Mouse (Mus musculus) liver, embryonic 14.5 days (tissue): ENCODE measurements around the gene Shroom3. TPM values are rescaled to one million over a fixed set of nuclear protein-coding genes. Genes with fewer than 3 reads are reported as not detected.

Experiments
- ATAC-seq: fragments of 200-750 bp; cut with Nextera tagmentation; 2 replicates; pipeline ENCODE4 v1.8.0; 2017; ENCODE audit warnings: moderate number of reproducible peaks, mild to moderate bottlenecking, moderate library complexity; ENCODE audit not compliant: insufficient read depth
- DNase-seq, 3 experiments: peaks; one replicate each; pipeline ENCODE4 v3.0.0-alpha.2; 2012 to 2013; ENCODE audit warnings: low read depth in 3 of 3, low spot score in 3 of 3
- H3K27ac ChIP-seq: fragments of 300-500 bp; sonication (generic); 2 replicates; pipeline ENCODE4 v1.5.1; 2014; ENCODE audit warnings: moderate library complexity, mild to moderate bottlenecking, control low read depth, inconsistent platforms
- H3K27me3 ChIP-seq: fragments of 300-500 bp; sonication (generic); 2 replicates; pipeline ENCODE4 v1.6.1; 2014; ENCODE audit warnings: mild to moderate bottlenecking, low read length, moderate library complexity; ENCODE audit not compliant: control insufficient read depth, insufficient read depth
- H3K36me3 ChIP-seq: fragments of 300-500 bp; sonication (generic); replicated peaks from 2 replicates; pipeline ENCODE4 v1.6.1; 2014; ENCODE audit warnings: low read depth; ENCODE audit not compliant: control insufficient read depth, insufficient read depth
- H3K4me1 ChIP-seq, 2 experiments: fragments of 200-500 bp in 1 of 2; fragments of 300-500 bp in 1 of 2; sonication (generic) in 1 of 2; replicated peaks; 2 replicates each; pipeline ENCODE4 v1.6.1; 2012 to 2014; ENCODE audit warnings: antibody characterized with exemption in 1 of 2, inconsistent platforms in 1 of 2, low read length in 1 of 2; ENCODE audit not compliant: control insufficient read depth in 2 of 2, insufficient read depth in 2 of 2
- H3K4me2 ChIP-seq: fragments of 300-500 bp; sonication (generic); 2 replicates; pipeline ENCODE4 v1.6.1; 2014; ENCODE audit warnings: low read depth, mild to moderate bottlenecking, control low read depth, moderate library complexity
- H3K4me3 ChIP-seq, 2 experiments: fragments of 200-500 bp in 1 of 2; fragments of 300-500 bp in 1 of 2; sonication (generic) in 1 of 2; 2 replicates each; pipeline ENCODE4 v1.5.1; 2012 to 2014; ENCODE audit warnings: low read depth in 2 of 2, low read length in 2 of 2, mild to moderate bottlenecking in 2 of 2, control low read depth in 1 of 2, inconsistent platforms in 1 of 2, moderate library complexity in 1 of 2; ENCODE audit not compliant: insufficient read depth in 1 of 2
- H3K9ac ChIP-seq: fragments of 300-500 bp; sonication (generic); replicated peaks from 2 replicates; pipeline ENCODE4 v1.6.1; 2014; ENCODE audit warnings: mild to moderate bottlenecking, control low read depth, moderate library complexity
- H3K9me3 ChIP-seq: fragments of 300-500 bp; sonication (generic); 2 replicates; pipeline ENCODE4 v1.6.1; 2016; ENCODE audit warnings: low read length, mixed read lengths; ENCODE audit not compliant: control insufficient read depth
- CTCF ChIP-seq: IDR thresholded peaks from 2 replicates; pipeline ENCODE4 v1.5.1; 2016; ENCODE audit warnings: antibody characterized with exemption, low read depth, control low read depth
- EP300 ChIP-seq: IDR thresholded peaks from 2 replicates; pipeline ENCODE4 v1.6.1; 2016; ENCODE audit warnings: antibody characterized with exemption, low read depth
- WGBS: fragments of 180-500 bp; shearing (Covaris S2); extraction: QIAGEN DNeasy Blood & Tissue Kit; methylation state at CpG from one replicate; pipeline ENCODE4 v1.1.7; 2014; ENCODE audit not compliant: insufficient replicate concordance; 5-methylcytosine and 5-hydroxymethylcytosine counted together
- polyA plus RNA-seq, 2 experiments: library from polyadenylated mRNA; depleted of rRNA in 1 of 2; stranded (reverse) in 1 of 2; unstranded in 1 of 2; fragments of >200 nt; fragmentation: Nextera tagmentation in 1 of 2; extraction: Ambion mirVana in 1 of 2; gene quantifications; 2 replicates each; pipeline versions ENCODE4 v1.2.1 to v1.2.3; 2012 to 2014

The Shroom3 gene
- polyA plus RNA-seq, 2 experiments: 0.11 to 0.30 TPM

GRCm38 (mm10) chr5:92961353-92961752 lies 278.1 kb downstream of the Shroom3 start:
- ATAC-seq: no peak
- Histone ChIP-seq H3K36me3 (no peaks in the 10 kb centered on the region), H3K27me3 (no peaks in the 10 kb centered on the region), H3K27ac (no peak overlapping the region), H3K9ac (no peak overlapping the region), H3K4me1 (no peaks in the 10 kb centered on the region), H3K4me3 (no peak overlapping the region), H3K4me2 (no peak overlapping the region), H3K9me3 (no peaks in the 10 kb centered on the region)
- no peak for DNase-seq
- 61% methylated on average over 11 of the region's 11 CpGs for WGBS
- TF ChIP-seq CTCF (no peak), EP300 (no peak)

DNA sequence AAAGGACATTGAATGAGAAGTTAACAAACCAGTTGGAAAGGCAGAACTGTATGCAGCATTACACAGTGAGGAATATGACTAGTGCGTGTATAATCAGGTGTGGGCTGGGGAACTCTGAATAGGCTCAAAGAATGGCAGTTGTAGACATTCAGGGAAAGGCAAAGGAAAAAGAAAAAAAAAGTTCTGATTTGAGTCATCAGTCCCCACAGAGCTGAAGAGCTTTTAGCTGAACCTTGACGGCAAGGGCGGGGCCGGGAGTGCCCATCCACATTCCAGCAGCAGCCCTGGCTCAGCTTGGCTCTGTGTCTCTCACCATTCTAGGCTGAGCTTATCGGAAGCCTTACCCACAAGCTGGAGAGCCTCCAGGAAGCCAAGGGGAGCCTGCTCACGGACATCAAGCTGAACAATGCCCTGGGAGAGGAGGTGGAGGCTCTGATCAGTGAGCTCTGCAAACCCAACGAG lies 278.6 kb downstream of the Shroom3 start:
- no peaks in the 10 kb centered on the region for H3K27me3 ChIP-seq
- no peak overlapping the region for H3K4me3 ChIP-seq
- WGBS: 45% methylated on average over 7 of the region's 7 CpGs
- TF ChIP-seq EP300 (no peak), CTCF (no peak)
- H3K9me3 ChIP-seq: no peaks in the 10 kb centered on the region
- H3K27ac ChIP-seq: no peak overlapping the region
- H3K36me3 ChIP-seq: no peaks in the 10 kb centered on the region
- no peak overlapping the region for H3K4me2 ChIP-seq
- no peaks in the 10 kb centered on the region for H3K4me1 ChIP-seq
- no peak for ATAC-seq
- H3K9ac ChIP-seq: no peak overlapping the region
- DNase-seq: no peak

DNA sequence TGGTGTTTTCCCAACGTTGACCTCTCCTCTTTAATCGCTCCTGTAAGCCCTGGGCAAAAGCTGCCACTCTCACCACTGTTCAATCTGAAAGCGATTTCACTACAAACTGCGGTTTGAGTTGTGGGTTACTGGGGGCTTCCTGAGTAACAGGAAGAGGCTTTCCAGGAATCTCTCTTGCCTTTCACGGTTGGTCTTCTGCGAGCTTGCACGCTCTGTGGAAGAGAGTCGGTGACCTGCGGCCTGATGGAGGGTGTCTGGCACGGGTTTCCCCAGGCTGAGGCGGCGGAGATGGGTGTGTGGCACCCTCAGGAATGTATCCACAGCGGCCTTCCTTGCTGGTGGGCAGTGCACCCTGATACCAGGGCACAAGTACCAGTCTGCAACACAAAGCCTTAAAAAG lies 281.5 kb downstream of the Shroom3 start:
- no peaks in the 10 kb centered on the region for H3K9me3 ChIP-seq
- no peak overlapping the region for H3K9ac ChIP-seq
- no peak for DNase-seq
- 12% methylated on average over 13 of the region's 13 CpGs for WGBS
- no peak overlapping the region for H3K27ac ChIP-seq
- TF ChIP-seq EP300 (no peak), CTCF (no peak)
- H3K27me3 ChIP-seq: no peaks in the 10 kb centered on the region
- no peak for ATAC-seq
- no peak overlapping the region for H3K4me2 ChIP-seq
- no peak overlapping the region for H3K4me3 ChIP-seq
- H3K4me1 ChIP-seq: no peaks in the 10 kb centered on the region
- no peaks in the 10 kb centered on the region for H3K36me3 ChIP-seq

DNA sequence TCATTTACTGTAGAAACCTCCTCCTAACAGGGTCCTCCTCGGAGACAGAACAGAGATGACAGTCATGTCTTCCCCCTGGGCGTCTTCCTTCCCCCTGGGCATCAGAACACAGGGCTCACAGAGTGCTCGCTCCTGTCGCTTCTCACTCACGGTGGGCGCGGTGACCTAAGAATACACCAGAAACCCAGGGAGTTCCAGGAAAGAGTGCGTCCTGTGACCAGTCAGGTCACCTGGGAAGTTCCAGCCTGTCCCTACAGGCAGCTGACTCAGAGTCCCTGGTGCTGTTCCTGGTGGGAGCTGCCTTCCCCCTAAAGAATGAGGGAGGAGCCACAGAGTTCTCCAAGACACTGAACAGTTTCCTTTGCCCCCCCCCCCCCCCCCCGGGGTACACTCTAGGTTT lies 283.9 kb downstream of the Shroom3 start:
- no peak overlapping the region for H3K4me2 ChIP-seq
- no peak overlapping the region for H3K9ac ChIP-seq
- TF ChIP-seq CTCF: no peak
- TF ChIP-seq EP300: no peak
- no peaks in the 10 kb centered on the region for H3K27me3 ChIP-seq
- DNase-seq (no peak), ATAC-seq (no peak)
- 69% methylated on average over 9 of the region's 9 CpGs for WGBS
- H3K9me3 ChIP-seq: no peaks in the 10 kb centered on the region
- H3K4me3 ChIP-seq: no peak overlapping the region
- no peak overlapping the region for H3K27ac ChIP-seq
- no peaks in the 10 kb centered on the region for H3K36me3 ChIP-seq
- H3K4me1 ChIP-seq: no peaks in the 10 kb centered on the region

- Histone ChIP-seq H3K36me3 (no peaks in the 10 kb centered on the region), H3K9ac (no peak overlapping the region), H3K4me1 (no peaks in the 10 kb centered on the region), H3K4me3 (no peak overlapping the region), H3K4me2 (no peak overlapping the region), H3K27ac (no peak overlapping the region), H3K27me3 (no peaks in the 10 kb centered on the region), H3K9me3 (no peaks in the 10 kb centered on the region)
- no peak for DNase-seq
- 65% methylated on average over 3 of the region's 3 CpGs for WGBS
- TF ChIP-seq EP300 (no peak), CTCF (no peak)
- no peak for ATAC-seq
These were observed 284.7 kb downstream of the Shroom3 start for GRCm38 (mm10) chr5:92967906-92968305.
